Mouse (Mus musculus) retina, postnatal 7 days (tissue): ENCODE measurements at regions not wholly inside any gene's neighbourhood (a gene's known extent, or its start where the extent isn't known, plus 50 kb on each side); places are given as distances from the start of the nearest gene placed in this dataset.

Source experiments
- DNase-seq: peaks from one replicate; pipeline ENCODE4 v3.0.0-alpha.2; 2012; ENCODE audit warnings: low read depth, low spot score

GRCm38 (mm10) chr4:32177933-32178639, 60.5 kb upstream of the Bach2 start:
- no peak for DNase-seq

GRCm38 (mm10) chr4:32179707-32180241, 58.8 kb upstream of the Bach2 start:
- DNase-seq, result no peak

- no peak for DNase-seq
Measured at GRCm38 (mm10) chr4:32183791-32184190, 54.8 kb upstream of the Bach2 start.

- no peak for DNase-seq
Measured at GRCm38 (mm10) chr4:32185986-32186385, 52.6 kb upstream of the Bach2 start.

GRCm38 (mm10) chr4:32187154-32187553, 51.5 kb upstream of the Bach2 start:
- DNase-seq, result no peak

- no peak for DNase-seq
Measured at GRCm38 (mm10) chr4:32188076-32188475, 50.5 kb upstream of the Bach2 start.

- DNase-seq, result no peak
Measured at GRCm38 (mm10) chr4:32188752-32189415, 49.7 kb upstream of the Bach2 start.
